Mouse (Mus musculus): ENCODE measurements around the gene Nkap.
"Not testable (repeated sequence)": the region's sequence is repeated elsewhere in the genome, so short reads cannot be mapped to it uniquely, and the experiment has no call there.

Nkap gene

DNA sequence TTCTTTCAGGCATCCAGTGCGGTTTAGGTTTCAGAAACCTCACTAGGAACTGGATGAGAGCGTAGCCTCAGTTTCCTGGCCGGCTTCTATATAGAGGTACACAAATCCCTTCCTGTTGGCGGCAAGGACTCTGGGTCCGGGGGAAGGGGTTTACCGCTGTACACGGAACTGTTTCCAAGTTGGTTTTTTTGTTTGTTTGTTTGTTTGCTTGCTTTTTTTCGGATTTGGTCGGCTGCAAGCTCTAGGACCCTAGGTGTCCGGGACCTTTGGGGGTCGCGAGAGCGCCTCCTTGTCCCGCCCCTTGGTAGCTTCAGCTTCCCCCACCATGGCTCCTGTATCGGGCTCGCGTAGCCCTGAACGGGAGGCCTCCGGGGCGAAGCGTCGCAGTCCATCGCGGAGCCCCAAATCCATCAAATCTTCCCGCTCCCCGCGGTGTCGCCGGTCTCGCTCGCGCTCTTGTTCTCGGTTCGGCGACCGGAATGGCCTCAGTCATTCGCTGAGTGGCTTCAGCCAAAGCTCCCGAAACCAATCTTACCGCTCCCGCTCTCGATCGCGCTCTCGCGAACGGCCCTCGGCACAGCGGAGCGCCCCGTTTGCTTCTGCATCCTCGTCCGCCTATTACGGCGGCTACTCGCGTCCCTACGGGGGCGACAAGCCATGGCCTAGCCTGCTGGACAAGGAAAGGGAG is at the start of gene Nkap:
Nkap (plus strand) TSS at position 125 of the 688 bp plus-strand sequence.
- peak; percentile 61 for DNase-seq

DNA sequence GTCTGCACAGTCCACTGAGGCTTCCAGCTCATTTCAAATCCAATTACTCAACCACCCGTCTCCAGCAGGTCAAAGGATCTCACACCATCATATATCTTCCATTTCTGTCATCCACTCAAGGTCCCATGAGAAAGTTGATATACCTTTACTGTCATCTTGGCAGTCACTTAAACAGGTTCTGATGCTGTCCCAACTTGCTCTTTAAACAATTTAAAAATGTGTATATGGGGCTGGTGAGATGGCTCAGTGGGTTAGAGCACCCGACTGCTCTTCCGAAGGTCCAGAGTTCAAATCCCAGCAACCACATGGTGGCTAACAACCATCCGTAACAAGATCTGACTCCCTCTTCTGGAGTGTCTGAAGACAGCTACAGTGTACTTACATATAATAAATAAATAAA is 46.2 kb upstream of the Nkap start:
- not testable (repeated sequence) for DNase-seq

DNA sequence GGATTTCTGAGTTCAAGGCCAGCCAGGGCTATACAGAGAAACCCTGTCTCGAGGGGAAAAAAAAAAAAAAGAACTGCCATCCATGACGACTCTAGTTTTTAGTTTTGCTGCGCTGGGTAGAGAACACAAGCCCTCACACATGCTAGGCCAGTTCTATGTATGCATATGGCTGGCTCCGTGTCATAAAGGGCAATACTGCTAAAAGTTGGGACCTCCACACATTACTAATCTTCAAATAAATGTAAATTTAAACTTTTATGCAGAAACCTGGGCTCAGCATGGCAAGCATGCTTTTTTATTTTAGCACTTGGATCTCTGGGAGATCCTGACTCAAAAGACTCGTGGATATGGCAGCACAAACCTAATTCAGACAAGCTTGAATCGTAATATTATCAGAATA is 45.4 kb upstream of the Nkap start:
- no peak for DNase-seq

DNA sequence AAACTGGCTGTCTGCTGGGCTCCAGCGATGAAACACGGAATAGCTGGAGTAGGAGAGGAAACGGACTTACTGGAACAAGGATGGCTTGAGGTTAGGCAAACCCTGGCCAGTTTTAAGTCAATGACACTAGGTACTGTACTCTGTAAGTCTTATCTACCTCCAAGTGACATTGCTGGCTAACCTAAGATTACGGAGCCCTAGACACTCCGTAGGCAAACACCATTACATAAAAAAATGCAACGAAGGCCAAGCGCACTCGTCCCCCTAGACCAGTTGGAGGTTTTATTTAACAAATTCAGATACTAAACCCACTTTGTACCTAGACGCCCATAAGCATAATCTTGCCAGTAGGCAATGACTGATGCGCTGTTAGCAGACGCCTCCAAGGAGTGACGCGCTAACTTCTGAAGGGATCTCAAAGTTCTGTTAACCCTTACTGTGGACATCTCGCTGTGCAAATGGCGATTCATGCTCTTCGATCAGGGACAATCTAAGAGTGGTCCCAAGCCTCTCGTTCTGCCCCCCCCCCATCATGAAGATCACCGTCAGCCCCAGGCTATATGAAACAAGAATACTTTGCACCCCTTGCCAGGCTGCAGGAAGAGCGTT is 42.2 kb upstream of the Nkap start:
- peak; percentile 31 for DNase-seq

DNA sequence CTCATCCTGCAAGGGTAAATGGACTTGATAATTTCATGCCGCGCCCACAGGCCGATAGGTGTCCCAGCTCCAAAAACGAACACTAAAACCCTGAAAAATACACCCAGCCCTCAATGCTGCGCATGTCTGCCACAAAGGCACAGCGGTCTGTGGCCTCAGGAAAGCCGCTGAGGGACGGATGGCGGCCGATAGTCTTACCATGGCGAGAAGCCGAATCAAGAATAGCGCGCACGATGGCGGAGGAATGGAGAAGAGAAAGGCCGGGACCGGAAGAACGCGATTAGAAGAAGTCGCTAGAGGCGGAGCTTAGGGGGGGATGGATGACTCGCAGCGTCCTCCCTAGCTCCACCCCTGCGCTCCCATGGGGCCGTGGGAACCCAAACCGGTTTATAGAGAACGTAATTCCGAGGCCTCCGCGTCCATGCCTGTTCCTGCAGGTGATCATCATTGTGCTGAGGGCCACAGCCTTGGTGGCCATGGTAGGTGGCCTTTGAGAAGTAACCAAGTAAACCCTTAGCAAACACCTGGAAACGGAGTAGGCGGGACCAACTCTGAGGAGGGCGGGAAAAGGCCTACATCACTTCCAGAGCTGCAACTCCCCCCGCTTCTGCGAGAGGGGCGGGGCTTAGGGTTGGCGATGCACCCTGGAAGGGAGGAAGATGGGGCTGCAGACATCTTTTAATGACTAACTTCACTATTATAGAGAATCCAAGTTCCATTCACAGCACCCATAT is 41.5 kb upstream of the Nkap start, which contains the start of gene Rpl39:
Rpl39 (minus strand) TSS at position 476 of the 734 bp plus-strand sequence.
- peak; percentile 86 for DNase-seq

DNA sequence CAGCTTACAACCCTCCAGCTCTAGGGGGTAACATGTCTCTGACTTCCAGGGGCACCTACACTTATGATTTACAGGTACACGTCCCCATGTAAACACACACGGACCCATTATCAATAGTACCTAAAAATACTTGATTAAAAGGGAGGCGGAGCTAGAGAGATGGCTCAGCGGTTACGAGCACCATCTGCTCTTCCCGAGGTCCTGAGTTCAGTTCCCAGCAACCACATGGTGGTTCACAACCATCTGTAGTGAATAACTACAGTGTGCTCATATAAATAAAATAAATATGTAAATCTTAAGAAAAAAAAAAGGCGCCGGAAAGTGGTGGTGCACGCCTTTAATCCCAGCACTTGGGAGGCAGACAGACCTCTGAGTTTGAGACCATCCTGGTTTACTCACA is 40.9 kb upstream of the Nkap start:
- DNase-seq: no peak

DNA sequence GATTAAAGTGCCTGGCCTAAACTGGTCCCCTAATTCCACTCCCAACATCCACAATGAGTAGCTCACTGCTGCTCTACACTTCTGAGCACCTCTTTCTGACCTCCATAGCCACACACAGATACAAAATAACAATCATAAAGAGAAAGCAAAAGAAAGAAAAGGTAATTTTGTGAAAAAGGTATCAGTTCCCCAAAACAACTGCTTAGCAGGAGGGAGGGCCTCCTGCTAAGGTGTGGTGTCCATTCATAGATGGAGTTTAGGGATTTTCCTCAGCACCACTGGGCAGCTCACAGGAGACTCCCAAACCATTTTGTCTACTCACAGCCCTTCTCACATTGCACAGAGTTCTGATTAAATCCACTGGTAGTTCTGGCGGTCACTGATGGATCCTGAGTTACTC is 37.8 kb upstream of the Nkap start:
- DNase-seq: no peak

DNA sequence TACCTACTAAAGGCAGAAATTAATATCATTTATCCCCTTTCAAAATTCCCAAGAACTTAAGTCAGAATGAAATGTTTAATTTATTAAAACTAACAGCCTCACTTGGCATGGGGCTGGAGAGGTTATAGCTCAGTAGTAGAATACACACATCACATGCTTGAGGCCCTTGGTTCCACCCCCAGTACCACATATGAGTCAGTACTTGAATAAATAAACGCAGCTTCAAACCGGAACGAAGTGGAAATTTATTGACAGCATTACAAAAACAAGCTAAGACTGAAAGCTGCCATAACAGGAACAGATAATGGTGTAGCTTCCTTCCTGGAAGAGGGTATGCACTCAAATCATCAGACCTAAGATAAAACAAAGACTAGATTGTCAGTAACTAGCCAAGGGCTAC is 35.1 kb upstream of the Nkap start:
- DNase-seq: no peak

DNA sequence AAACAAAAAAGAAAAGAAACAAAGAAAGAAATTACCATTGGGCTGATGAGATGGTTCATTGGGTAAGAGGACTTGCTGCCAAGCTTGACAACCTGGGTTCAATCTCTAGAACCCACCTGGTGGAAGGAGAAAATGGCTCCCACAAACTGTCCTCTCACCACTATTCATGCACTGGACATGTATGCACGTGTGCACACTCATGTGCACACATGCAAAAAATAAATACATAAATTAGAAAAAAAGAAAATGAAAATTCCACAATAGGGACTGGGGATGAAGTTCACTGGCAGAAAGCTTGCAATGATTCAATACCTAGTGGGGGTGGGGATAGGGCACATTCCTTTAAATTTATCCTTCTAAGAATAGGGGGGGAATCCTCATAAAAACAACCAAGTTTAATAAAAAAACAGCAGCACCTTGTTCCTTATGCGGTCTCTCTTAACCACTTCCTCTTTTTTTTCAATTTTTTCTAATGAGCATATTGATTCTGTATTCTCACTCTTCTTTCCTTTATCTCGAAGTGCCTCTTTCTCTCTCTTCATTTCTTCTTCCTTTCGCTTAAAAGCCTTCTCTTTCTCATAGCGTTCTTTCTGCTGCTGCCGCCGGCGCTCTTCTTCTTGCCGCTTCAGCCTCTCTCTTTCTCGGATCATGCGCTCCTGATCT is 31.4 kb upstream of the Nkap start:
- DNase-seq: no peak

DNA sequence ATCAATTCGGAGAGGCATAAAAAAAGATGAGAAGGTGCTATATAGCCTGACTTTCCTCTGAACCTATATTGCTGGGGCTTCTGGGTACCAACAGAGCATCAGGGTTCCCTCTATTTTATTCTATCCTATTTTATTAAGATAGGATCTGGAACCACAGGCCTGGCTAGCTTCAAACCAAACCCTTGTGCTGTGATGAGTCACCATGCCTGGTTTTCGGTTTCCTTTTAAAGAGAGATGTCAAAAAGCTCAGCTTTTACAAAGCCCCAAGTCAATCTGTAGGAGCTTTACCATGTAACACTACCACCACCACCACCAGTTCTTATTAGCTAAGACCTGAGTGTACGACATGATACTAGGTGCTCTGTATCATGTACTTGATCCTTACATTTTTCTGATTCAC is 27.9 kb upstream of the Nkap start:
- DNase-seq: no peak

DNA sequence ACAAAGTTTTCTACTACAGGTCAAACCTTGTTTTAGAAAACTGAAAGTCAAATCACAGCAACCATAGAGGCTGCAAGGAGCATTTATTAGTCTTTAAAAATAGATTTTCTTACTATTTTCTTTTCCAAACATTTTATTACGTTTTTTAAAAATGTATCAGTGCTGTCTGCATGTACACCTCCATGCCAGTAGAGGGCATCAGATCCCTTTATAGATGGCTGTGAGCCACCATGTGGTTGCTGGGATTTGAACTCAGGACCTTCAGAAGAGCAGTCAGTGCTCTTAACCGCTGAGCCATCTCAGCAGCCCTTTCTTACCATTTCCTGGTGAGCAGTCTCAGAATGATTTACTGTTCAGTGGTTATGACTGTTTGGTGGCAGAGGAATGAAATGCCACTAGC is 22.8 kb upstream of the Nkap start:
- DNase-seq: no peak

DNA sequence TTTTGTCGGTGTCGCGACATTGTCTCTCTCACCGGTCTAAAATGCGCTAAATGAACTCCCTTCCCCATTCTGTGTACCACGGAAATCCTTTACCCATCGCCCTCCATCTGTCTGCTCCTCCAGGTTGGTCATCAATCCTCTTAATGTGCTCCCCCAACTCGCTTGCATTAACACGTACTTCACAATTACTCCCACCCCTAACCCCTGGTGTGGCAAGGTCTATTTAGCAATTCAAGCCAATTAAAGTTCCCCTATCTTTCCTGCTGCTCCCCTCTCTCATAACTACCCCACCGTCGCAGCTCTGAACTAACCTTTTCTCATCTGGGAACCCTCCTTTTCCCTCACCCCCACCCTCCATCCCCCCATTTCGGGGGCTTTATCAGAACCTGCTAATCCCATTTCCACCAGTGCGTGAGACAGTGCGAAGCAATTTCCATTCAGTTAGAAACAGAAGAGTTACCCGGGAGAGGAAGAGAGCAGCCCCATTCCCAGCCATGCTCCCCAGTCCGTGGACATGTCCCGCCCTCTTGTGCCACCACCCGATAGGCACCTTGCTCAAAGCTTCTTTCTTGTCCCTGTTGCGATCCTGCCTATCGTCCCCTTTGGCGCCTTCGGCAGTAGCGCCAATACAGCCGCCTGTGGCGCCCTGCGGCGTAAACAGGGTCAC is 16.9 kb upstream of the Nkap start:
- no peak for DNase-seq

DNA sequence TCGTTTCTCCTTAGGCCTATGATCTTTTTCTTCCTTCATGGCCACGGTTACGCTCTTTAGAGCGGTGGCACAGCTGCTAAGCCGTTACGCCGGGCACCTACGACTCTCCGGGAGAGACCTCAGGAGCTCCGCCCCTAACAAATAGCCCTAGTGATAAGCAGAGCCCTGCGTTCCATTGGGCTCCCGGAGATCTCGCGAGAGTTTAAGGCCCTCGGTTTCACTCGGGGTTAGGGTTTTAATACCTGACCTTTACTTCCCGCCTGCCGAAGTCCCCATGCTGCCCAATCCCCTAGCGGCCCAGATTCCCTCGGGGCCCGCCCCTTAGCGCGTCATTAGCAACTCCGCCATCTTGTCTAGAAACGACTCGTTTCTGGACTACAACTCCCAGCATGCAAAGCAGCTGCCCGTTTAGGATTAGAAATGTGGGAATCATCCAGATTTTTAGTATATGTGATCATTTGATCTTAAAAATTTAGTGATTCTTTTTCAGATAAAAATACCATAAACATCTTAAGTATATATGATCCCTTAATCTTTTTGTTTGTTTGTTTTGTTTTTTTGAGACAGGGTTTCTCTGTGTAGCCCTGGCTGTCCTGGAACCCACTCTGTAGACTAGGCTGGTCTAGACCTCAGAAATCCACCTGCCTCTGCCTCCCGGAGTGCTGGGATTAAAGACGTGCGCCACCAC is 16.3 kb upstream of the Nkap start, which contains the start of gene Upf3b:
Upf3b (minus strand) TSS at position 130 of the 688 bp plus-strand sequence.
- peak; percentile 94 for DNase-seq

DNA sequence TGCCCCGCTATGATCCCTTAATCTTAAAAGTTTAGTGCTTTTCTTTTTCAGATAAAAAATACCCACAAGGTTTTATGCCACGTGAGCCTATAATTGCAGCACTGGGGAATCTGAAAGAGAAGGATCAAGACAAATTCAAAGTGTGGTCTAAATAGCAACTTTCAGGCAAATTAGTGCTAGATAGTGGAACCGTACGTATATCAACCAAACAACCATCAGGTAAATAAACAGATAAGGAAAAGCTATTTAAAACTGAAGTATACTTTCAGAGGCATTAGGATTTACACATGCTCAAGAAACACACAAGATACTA is 15.8 kb upstream of the Nkap start:
- DNase-seq: no peak

DNA sequence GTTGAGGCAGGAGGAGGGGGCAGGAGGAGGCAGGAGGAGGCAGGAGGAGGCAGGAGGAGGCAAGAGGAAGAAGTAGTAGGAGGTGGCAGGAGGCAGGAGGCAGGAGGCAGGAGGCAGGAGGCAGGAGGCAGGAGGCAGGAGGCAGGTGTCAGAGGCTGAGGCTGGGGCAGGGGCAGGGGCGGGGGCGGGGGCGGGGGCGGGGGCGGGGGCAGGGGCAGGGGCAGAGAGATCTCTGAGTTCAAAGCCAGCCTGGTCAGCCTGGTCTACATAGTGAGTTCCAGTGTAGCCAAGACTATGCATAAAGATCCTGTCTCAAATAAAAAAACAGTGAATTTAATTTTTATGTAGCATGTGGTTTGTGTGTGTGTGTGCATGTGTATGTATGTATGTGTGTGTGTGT is 9.5 kb upstream of the Nkap start:
- DNase-seq: no peak

DNA sequence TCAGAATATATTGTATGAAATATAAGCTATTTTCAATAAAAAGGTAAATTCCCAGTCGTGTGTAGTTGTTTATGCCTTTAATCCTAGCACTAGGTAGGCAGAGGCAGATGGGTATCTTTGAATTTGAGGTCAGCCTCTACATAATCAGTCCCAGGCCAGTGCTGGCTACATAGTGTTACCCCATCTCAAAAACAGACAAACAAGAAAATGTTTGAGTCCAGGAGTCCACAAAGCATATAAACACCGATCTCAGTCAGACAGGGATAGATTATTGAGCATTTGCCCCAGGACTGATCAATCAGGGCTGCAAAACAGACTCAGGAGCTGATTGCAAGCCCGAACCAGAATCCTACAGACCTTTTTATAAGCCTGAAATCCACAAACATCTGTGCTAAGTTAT is 7.0 kb upstream of the Nkap start:
- no peak for DNase-seq

DNA sequence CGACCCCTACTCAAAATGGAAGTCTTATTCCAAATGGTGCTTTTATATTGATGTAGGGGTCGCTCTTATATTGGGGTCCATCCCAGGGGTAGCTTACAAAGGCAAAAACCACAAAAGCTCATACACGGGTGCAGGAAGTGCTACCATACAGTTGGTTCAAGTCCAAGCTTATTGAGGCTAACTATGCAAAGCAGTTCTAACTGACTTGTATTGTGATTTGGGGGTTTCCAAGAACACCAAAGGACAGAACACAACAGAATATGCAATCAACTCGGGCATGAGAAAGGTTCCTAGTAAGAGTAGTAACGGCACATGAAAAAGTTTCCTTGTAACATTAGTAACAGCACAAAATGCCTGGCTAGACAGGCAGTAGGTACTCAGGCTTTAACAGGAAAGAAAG is 6.4 kb upstream of the Nkap start:
- DNase-seq: no peak

DNA sequence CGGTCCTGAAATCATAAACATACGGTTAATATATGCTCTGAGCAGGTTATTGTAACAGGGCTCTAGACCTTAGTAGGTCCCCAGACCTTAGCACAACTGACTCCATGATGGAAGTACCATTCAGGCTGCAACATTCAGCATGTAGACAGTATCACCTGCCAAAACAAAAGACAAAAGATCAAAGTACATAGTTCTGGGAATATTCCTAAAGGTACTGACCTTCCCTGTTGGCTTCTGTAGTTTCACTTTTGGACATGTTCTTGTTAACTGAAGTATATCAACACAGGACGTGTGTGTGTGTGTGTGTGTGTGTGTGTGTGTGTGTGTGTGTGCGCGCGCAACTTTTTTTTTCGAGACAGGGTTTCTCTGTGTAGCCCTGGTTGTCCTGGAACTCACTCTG is 1.1 kb upstream of the Nkap start:
- no peak for DNase-seq

DNA sequence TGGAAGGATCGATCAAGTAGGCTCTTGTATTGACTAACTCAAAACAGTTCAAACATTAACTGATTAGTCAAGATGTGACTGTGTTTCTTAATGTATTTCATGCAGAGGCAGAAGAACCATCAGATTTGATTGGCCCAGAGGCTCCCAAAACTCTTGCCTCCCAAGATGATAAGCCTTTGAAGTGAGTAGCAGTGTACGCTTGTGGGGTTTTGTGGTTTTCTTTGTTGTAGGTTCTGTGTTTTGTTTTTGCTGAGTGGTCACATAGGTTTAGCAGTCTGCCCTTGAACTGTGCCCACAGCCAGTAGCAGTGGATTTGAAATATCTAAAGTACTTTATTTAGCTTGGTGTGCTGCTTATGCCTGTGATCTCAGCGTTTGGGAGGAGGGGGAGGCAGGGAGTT is 15.1 kb downstream of the Nkap start:
- DNase-seq: no peak

DNA sequence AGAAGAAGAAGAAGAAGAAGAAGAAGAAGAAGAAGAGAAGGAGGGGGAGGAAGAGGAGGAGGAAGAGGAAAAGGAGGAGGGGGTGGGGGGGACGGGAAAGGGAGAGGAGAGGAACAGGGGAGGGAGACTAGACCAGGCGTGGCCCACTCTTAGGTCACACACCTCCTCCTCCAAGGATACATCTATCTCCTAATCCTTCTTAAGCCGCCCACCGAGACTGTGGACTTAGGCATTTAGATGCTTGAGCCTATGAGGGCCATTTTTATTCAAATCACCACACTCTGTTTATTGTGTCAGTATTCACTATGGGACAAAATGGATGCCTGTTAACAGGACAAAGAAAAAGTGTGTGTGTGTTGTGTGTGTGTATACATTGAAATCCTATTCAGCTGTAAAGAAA is 17.9 kb downstream of the Nkap start:
- not testable (repeated sequence) for DNase-seq

DNA sequence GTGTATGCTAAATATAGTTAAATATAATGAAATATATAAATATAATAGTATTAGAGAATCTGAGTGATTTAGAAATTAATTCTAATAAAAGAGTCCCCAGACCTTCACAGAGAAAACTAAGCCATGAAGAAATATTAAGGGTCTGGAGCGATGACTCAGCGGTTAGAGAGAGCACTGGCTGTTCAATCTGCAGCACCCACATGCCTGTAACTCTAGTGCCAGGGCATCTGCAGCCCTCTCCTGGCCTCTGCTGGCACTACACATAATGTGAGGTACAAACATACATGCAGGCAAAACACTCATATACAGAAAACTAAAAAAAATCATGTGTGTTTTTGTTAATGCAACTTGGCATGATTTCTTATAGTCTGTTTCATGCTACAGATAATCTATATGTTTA is 18.4 kb downstream of the Nkap start:
- DNase-seq: no peak

DNA sequence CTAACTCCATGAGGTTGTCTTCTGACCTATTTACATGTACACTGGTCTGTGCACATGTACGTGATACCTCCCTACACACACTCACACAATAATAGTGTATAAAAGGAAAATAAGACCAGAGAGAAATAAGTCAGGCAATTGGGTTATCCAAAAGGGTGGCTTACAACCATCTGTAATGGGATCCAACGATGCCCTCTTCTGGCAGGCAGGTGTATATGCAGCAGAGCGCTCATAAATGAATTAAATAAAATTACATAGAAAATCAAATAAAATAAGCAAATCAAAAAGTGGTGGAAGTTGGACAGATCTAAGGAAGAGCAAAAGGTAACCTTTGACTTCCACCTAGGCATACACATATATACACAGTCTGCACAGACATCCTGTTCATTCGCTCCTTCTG is 31.2 kb downstream of the Nkap start:
- DNase-seq: no peak

DNA sequence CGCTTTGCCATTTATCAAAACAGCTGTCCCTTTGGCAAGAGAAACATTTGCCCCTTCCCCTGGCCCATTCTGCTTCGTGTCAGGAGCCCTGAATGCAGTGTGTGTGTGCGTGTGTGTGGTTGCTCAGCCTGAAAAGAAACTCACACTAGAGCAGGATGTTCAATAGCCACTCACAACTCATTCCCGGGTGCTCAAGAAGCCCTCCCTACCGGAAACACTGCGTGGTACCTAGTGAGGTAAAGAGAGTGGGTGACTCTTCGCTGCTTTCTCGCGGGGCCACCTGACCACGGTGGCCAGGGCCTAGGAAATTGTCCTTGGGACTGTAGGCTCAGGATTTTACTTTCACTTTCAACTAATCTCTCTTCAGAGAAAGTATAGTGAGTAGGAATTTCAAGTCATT is 34.6 kb downstream of the Nkap start:
- DNase-seq: no peak

Measured in right cerebral cortex, adult 18-20 months (tissue).